Mouse (Mus musculus): Measurements from ENCODE around the gene Gna11.

The Gna11 gene

DNA sequence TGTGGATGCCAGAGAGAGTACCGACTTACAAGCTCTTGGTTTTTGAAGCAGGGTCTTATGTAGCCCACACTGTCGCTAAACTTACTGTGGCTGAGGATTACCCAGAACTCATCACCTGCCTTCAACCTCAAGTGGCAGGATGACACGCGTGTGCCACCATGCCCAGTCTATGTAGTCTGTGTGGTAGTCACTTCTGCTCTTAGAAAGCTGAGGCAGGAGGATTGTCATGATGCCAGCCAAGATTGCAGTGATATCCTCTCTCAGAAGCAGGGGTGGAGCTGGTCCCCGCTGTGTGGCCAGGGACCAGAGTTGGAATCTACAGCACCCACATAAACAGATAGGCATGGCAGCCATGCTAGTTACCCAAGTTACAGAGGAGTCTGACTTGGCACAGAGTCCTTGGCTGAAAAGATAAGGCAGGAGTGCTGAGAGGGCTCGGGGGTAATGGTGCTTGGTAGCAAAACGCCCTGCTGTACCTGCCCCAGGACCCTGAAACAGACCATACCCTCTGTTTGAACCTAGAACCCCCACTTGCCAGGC lies 59.4 kb downstream of the Gna11 start:
- no peak for DNase-seq (ENCODE audit: low spot score in 2 of 2)

DNA sequence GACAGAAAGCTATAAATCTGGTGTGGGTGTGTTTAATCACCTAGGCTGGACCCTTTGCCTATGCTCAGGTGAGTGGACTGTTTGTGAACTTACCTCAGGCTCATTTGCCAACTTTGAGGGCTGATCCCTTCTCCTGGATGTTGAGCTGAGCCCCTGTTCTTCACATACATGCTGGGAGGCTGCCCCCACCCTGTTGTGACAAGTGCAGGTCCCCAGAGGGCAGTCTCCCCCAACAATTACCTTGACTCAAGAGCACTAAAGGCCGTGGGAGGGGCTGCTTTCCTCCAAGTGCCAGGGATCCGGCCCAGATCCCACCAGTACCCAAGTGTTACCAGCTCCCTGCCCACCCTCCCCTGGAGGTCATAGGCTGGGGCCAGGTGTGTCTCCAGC lies 59.9 kb downstream of the Gna11 start:
- peak in 1 of 2 experiments; percentile 43 for DNase-seq (ENCODE audit: low spot score in 2 of 2)

DNA sequence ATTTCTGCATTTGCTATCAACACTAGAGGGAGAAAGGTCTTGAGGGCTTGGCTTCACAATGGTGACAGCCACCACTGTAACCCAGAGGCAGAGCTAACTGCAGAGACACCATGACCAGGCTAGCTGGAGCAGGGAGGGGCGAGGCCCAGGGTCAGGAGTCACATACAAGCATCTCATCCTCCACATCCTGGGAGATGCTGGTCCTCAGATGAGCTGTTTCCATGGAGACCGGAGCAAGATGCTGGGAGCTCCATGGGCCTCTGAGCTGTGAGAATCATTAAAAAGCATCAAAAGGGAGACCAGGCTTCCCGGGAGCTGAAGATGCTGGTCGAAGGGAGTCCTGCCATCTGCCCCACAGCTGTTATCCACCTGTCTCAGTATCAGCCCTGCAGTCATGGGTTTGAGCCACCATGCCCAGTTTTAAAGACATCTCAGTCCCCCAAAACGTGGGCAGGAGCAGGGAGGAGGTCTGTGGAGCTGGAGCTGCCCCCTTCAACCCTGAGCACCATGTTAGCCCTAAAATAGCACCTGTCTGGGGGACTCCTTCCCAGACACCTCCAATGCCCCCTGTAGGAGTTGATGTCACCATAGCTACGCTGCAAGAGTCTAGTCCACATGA lies 60.4 kb downstream of the Gna11 start:
- no peak for DNase-seq (ENCODE audit: low spot score in 2 of 2)

DNA sequence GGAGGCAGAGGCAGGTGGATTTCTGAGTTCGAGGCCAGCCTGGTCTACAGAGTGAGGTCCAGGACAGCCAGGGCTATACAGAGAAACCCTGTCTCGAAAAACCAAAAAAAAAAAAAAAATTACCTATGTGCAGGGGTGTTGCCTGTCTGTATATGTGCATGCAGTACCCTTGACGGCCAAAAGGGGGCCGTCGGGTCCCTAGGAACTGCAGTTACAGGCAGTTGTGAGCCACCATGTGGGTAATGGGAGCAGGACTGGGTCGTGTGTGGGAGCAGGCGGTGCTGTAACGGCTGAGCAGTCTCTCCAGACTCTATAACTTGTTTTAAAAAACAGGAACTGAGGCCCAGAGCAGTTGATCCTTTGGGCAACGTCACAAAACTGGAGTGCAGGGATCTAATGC lies 61.0 kb downstream of the Gna11 start:
- DNase-seq (ENCODE audit: low spot score in 2 of 2), result peak in 1 of 2 experiments; percentile 36

DNA sequence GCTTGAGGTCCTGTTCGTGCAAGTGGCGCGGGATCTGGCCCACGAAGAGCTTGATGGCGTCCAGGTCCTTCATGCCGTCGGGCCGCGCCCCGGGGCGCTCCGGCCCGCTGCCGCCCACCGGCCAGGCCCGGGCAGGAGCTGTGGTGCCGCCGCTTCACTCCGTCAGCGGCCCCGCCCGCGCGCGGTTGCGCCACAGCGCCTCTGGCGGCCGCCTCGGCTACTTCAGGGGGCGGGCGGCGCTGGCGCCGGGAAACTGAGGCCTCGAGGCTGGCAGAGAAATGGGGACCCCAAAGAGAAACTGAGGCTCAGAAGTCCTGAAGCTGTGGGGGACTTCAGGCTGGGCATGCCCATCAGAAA lies 62.5 kb downstream of the Gna11 start, which contains the start of gene Celf5:
Celf5 (minus strand) TSS at position 177 of the 357 bp plus-strand sequence.
- peak in 1 of 2 experiments; percentile 59 for DNase-seq (ENCODE audit: low spot score in 2 of 2)

DNA sequence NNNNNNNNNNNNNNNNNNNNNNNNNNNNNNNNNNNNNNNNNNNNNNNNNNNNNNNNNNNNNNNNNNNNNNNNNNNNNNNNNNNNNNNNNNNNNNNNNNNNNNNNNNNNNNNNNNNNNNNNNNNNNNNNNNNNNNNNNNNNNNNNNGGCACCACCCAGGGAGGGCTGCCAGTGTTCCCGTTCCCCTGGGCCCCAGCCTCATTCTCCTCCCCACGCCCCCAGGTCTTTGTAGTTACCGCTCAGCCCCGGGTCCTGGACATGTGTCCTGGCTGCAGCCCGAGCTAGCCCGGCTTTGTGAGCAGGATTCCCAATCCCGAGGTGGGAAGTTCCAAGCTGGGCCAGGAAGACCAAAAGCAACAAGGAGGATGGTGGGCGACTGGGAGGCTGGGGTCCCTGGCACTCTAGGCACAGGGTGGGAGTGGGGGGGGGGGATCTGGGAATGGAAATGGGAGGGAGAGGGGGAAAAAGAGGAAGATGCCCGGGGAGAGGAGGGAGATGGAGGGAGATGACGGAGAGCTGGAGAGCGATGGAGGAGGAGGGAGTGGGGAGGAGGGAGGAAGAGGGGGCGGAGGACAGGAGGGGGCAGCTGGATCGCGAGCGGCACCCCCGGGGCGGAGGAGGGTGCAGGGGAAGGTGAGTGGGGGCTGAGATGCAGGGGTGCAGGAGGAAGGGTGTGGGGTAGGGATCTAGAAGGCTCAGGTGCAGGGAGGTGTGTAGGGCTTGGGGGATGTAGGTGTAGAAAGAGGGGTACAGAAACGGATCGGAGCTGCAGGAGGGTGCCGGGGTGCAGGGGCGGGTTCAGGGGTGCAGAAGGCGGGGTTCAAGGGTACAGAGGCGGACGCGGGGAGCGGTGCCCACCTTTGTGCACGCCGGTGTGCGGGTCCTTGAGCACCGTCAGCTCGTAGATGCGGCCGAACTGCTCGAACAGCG lies 63.1 kb downstream of the Gna11 start:
- DNase-seq (ENCODE audit: low spot score in 2 of 2), result no peak
